Mouse (Mus musculus) intestine, postnatal 0 days (tissue): ENCODE measurements around the gene Pde10a. TPM values are rescaled to one million over a fixed set of nuclear protein-coding genes. Genes with fewer than 3 reads are reported as not detected.

ENCODE experiments used
- ATAC-seq: fragments of 200-750 bp; cut with Nextera tagmentation; 2 replicates; pipeline ENCODE4 v1.8.0; 2017; ENCODE audit warnings: mild to moderate bottlenecking, moderate TSS enrichment, moderate library complexity
- H3K27ac ChIP-seq: fragments of 300-500 bp; sonication (generic); 2 replicates; pipeline ENCODE4 v1.5.1; 2014; ENCODE audit warnings: mild to moderate bottlenecking, low read depth, low read length, moderate library complexity
- H3K27me3 ChIP-seq: fragments of 300-500 bp; sonication (generic); replicated peaks from 2 replicates; pipeline ENCODE4 v1.6.1; 2014; ENCODE audit warnings: low read length, mixed read lengths; ENCODE audit not compliant: control insufficient read depth, insufficient read depth
- H3K36me3 ChIP-seq: fragments of 300-500 bp; sonication (generic); 2 replicates; pipeline ENCODE4 v1.6.1; 2014; ENCODE audit warnings: mild to moderate bottlenecking, moderate library complexity; ENCODE audit not compliant: control insufficient read depth, insufficient read depth
- H3K4me1 ChIP-seq: fragments of 300-500 bp; sonication (generic); replicated peaks from 2 replicates; pipeline ENCODE4 v1.6.1; 2014; ENCODE audit warnings: antibody characterized with exemption, low read length, mixed read lengths; ENCODE audit not compliant: control insufficient read depth, insufficient read depth
- H3K4me2 ChIP-seq: fragments of 300-500 bp; sonication (generic); replicated peaks from 2 replicates; pipeline ENCODE4 v1.6.1; 2014; ENCODE audit warnings: low read depth, mild to moderate bottlenecking, moderate library complexity
- H3K4me3 ChIP-seq: fragments of 300-500 bp; sonication (generic); 2 replicates; pipeline ENCODE4 v1.5.1; 2014; ENCODE audit warnings: low read depth, low read length
- H3K9ac ChIP-seq: fragments of 300-500 bp; sonication (generic); 2 replicates; pipeline ENCODE4 v1.6.1; 2014; ENCODE audit warnings: mild to moderate bottlenecking, low read depth, low read length
- H3K9me3 ChIP-seq: fragments of 300-500 bp; sonication (generic); 2 replicates; pipeline ENCODE4 v1.6.1; 2016; ENCODE audit warnings: mixed run types; ENCODE audit not compliant: control insufficient read depth
- CTCF ChIP-seq: sonication (generic); IDR thresholded peaks from 2 replicates; pipeline ENCODE4 v1.5.1; 2016; ENCODE audit warnings: low read depth, mild to moderate bottlenecking, control low read depth, antibody characterized with exemption, moderate library complexity
- WGBS: fragments of 180-500 bp; shearing (Covaris S2); extraction: QIAGEN DNeasy Blood & Tissue Kit; methylation state at CpG from one replicate; pipeline ENCODE4 v1.1.7; 2014; 5-methylcytosine and 5-hydroxymethylcytosine counted together
- polyA plus RNA-seq: library from polyadenylated mRNA; unstranded; fragments of >200 nt; fragmentation: Nextera tagmentation; extraction: Ambion mirVana; gene quantifications from 2 replicates; pipeline ENCODE4 v1.2.1, GENCODE M21; 2015

Gene Pde10a
- polyA plus RNA-seq, 1 experiment from 2014 or later: 0.47 TPM

GRCm38 (mm10) chr17:8864638-8865497 lies 339.7 kb downstream of the Pde10a start:
- H3K9me3 ChIP-seq: no peaks in the 10 kb centered on the region
- H3K4me3 ChIP-seq: no peak overlapping the region
- no peaks in the 10 kb centered on the region for H3K4me1 ChIP-seq
- H3K27me3 ChIP-seq: no peaks in the 10 kb centered on the region
- 56% methylated on average over 8 of the region's 8 CpGs for WGBS
- H3K4me2 ChIP-seq: no peak overlapping the region
- H3K9ac ChIP-seq: no peak overlapping the region
- no peak for TF ChIP-seq CTCF
- no peak overlapping the region for H3K27ac ChIP-seq
- no peaks in the 10 kb centered on the region for H3K36me3 ChIP-seq
- 0 out of 2 replicates have a peak, but pooled peaks have one; percentile 20 for ATAC-seq

- Histone ChIP-seq H3K27me3 (no peaks in the 10 kb centered on the region), H3K4me1 (no peaks in the 10 kb centered on the region), H3K36me3 (no peaks in the 10 kb centered on the region), H3K9me3 (no peaks in the 10 kb centered on the region), H3K4me3 (no peak overlapping the region), H3K4me2 (no peak overlapping the region; the same call in 1 of the 2 replicates), H3K27ac (no peak overlapping the region), H3K9ac (no peak overlapping the region)
- ATAC-seq: peak; percentile 54; the same call in 1 of the 2 replicates
- TF ChIP-seq CTCF: no peak
- 51% methylated on average over 25 of the region's 25 CpGs for WGBS
Measured at GRCm38 (mm10) chr17:8867331-8868237, 342.4 kb downstream of the Pde10a start.

- no peak for ATAC-seq
- Histone ChIP-seq H3K9ac (no peak overlapping the region), H3K27me3 (no peaks in the 10 kb centered on the region), H3K4me2 (no peak overlapping the region), H3K36me3 (no peaks in the 10 kb centered on the region), H3K27ac (no peak overlapping the region), H3K9me3 (no peaks in the 10 kb centered on the region), H3K4me3 (no peak overlapping the region), H3K4me1 (no peaks in the 10 kb centered on the region)
- WGBS: 93% methylated on average over 10 of the region's 10 CpGs
- TF ChIP-seq CTCF: no peak
Measured at GRCm38 (mm10) chr17:8869287-8869686, 344.1 kb downstream of the Pde10a start.

GRCm38 (mm10) chr17:8870848-8871247 lies 345.7 kb downstream of the Pde10a start:
- Histone ChIP-seq H3K9me3 (no peaks in the 10 kb centered on the region), H3K27ac (no peak overlapping the region), H3K4me1 (no peaks in the 10 kb centered on the region), H3K4me3 (no peak overlapping the region), H3K4me2 (no peak overlapping the region), H3K27me3 (no peaks in the 10 kb centered on the region), H3K9ac (no peak overlapping the region), H3K36me3 (no peaks in the 10 kb centered on the region)
- ATAC-seq: no peak
- 68% methylated on average over 7 of the region's 7 CpGs for WGBS
- TF ChIP-seq CTCF: no peak

GRCm38 (mm10) chr17:8871396-8871795 lies 346.2 kb downstream of the Pde10a start:
- Histone ChIP-seq H3K27ac (no peak overlapping the region), H3K4me2 (no peak overlapping the region), H3K4me3 (no peak overlapping the region), H3K36me3 (no peaks in the 10 kb centered on the region), H3K9ac (no peak overlapping the region), H3K4me1 (no peaks in the 10 kb centered on the region), H3K27me3 (no peaks in the 10 kb centered on the region), H3K9me3 (no peaks in the 10 kb centered on the region)
- ATAC-seq: no peak
- 61% methylated on average over 7 of the region's 7 CpGs for WGBS
- TF ChIP-seq CTCF: no peak

GRCm38 (mm10) chr17:8871997-8872593 lies 346.9 kb downstream of the Pde10a start:
- 21% methylated on average over 12 of the region's 12 CpGs for WGBS
- Histone ChIP-seq H3K4me3 (no peak overlapping the region), H3K4me1 (no peaks in the 10 kb centered on the region), H3K9ac (no peak overlapping the region), H3K27me3 (no peaks in the 10 kb centered on the region), H3K9me3 (no peaks in the 10 kb centered on the region), H3K27ac (no peak overlapping the region), H3K4me2 (no peak overlapping the region), H3K36me3 (no peaks in the 10 kb centered on the region)
- no peak for ATAC-seq
- TF ChIP-seq CTCF: no peak
